Mouse (Mus musculus): ENCODE measurements at regions not wholly inside any gene's neighbourhood (a gene's known extent, or its start where the extent isn't known, plus 50 kb on each side); places are given as distances from the start of the nearest gene placed in this dataset.

GRCm38 (mm10) chr14:79716704-79717103 is 54.4 kb downstream of the Pcdh8 start:
- Histone ChIP-seq H3K9me3 (replicated peaks) (no peaks in the 10 kb centered on the region), H3K4me3 (no peak overlapping the region), H3K27ac (ENCODE audit: poor library complexity, severe bottlenecking) (no peak overlapping the region), H3K9ac (no peak overlapping the region), H3K27me3 (replicated peaks) (no peaks in the 10 kb centered on the region; the same call in 1 of the 2 replicates), H3K36me3 (no peaks in the 10 kb centered on the region), H3K4me2 (no peak overlapping the region), H3K4me1 (replicated peaks) (peaks cover 6% of the 10 kb centered on the region; the same call in 1 of the 2 replicates)
- no peak for ATAC-seq (ENCODE audit: insufficient number of reproducible peaks, low FRiP score)
- 72% methylated on average over 8 of the region's 8 CpGs for WGBS

- WGBS: 47% methylated on average over 6 of the region's 6 CpGs
- Histone ChIP-seq H3K4me2 (no peak overlapping the region), H3K9ac (no peak overlapping the region), H3K9me3 (replicated peaks) (no peaks in the 10 kb centered on the region), H3K4me3 (no peak overlapping the region), H3K27ac (ENCODE audit: poor library complexity, severe bottlenecking) (peak overlapping the region; percentile 66), H3K4me1 (replicated peaks) (peaks cover 6% of the 10 kb centered on the region; the same call in 1 of the 2 replicates), H3K27me3 (replicated peaks) (no peaks in the 10 kb centered on the region; the same call in 1 of the 2 replicates), H3K36me3 (no peaks in the 10 kb centered on the region)
- ATAC-seq (ENCODE audit: insufficient number of reproducible peaks, low FRiP score): peak; percentile 64; the same call in 1 of the 2 replicates
Measured at GRCm38 (mm10) chr14:79712550-79713262, 50.7 kb upstream of the Cnmd start.

Measured in heart, embryonic 12.5 days (tissue).